Mouse (Mus musculus) liver, adult (tissue): ENCODE results near the gene Rdh8.

Experiments
- GATA4 ChIP-seq: IDR thresholded peaks from 2 replicates; pipeline ENCODE4 v1.6.1; 2014; ENCODE audit warnings: mild to moderate bottlenecking, low read length; ENCODE audit not compliant: insufficient replicate concordance

The Rdh8 gene

GRCm38 (mm10) chr9:20818236-20818635 is at the start of gene Rdh8:
Gene Rdh8 (plus strand): TSS chr9:20818503.
- no peak for TF ChIP-seq GATA4

GRCm38 (mm10) chr9:20781286-20781685 is 37.0 kb upstream of the Rdh8 start:
- no peak for TF ChIP-seq GATA4

DNA sequence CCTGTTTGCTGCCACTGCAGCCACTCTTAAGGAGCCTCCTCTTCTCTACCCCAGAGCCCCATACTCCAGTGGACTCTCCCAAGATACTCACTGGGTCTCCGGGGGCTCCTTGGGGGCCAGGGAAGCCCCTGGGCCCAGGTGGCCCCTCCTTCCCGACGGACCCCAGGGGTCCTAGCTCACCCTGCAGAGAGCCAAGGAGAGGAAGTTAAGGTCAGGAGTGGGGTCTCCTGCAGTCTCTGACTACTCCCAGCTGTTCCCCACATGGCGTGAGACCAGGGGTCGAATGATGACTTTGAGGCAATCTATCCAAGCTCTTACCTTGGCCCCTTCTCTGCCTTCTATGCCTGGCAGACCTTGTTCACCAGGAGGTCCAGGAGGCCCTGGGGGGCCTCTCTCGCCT is 33.2 kb upstream of the Rdh8 start:
- no peak for TF ChIP-seq GATA4

GRCm38 (mm10) chr9:20787992-20788391 is 30.3 kb upstream of the Rdh8 start:
- TF ChIP-seq GATA4, result no peak

DNA sequence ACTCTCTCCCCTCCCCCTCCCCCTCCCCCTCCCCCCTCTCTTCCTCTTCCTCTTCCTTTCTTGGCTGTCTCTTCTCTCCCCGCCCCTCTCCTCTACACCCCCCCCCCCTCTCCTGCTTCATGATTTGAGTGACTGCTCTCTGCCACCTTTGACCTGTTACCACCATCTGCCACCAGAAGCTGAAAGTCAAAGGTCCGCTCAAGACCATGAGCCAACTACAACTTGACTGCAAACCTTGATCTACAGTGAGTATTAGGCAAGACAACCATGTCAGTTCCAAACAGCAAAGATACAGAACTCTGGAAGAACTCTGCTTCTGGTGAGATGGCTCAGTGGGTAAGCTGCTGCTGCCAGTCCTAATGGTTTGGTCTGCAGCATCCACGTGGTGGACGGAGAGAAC is 28.7 kb upstream of the Rdh8 start:
- no peak for TF ChIP-seq GATA4

DNA sequence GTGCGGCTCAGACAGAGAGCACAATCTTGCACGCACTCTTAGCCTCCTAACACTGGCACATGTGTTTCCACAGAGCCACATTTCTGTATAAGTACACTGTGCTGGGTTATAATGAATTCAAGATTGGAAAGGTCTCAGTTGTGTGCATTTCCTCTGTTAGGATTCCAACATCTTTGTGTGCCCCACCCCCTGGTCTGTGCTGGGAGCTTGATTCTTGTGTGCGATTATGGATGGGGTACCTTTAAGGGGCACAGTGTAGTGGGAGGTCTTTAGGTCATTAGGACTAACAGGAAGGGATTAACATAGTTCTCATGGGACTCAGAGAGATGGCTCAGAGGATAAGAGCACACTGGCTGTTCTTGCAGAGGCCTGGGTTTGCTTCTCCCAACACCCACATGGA is 28.0 kb upstream of the Rdh8 start:
- no peak for TF ChIP-seq GATA4

DNA sequence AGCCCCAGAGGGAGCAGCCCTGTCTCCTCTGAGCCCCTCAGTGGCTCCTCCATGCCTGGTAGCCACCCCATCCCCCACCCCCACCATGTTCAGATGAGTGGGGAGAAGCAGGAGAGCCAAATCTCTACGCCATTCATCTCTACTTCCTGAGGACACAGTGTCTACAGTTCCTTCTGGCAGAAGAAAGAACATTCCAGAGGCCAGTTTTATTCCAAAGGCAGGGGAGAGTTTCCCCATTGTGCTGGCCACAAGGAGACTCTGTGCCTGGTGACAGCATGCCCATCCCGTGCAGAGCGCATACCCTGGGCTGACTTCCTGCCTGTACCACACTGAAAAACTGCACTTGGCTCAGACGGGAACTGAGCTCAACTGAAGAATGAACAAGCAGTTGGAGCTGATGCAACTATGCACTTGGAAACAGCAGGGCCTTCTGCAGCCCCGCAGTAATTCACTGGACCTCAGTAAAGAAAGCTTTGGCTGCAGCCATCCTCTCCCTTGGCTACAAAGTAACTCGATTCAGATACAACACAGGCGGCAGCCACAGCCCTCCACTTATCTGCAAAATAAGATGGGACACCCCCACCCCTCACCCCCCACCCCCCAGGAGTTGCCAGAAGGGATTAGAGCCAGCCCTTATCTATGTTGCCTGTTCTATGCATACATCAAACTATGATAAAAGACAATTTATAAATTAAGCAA is 24.0 kb upstream of the Rdh8 start:
- no peak for TF ChIP-seq GATA4

DNA sequence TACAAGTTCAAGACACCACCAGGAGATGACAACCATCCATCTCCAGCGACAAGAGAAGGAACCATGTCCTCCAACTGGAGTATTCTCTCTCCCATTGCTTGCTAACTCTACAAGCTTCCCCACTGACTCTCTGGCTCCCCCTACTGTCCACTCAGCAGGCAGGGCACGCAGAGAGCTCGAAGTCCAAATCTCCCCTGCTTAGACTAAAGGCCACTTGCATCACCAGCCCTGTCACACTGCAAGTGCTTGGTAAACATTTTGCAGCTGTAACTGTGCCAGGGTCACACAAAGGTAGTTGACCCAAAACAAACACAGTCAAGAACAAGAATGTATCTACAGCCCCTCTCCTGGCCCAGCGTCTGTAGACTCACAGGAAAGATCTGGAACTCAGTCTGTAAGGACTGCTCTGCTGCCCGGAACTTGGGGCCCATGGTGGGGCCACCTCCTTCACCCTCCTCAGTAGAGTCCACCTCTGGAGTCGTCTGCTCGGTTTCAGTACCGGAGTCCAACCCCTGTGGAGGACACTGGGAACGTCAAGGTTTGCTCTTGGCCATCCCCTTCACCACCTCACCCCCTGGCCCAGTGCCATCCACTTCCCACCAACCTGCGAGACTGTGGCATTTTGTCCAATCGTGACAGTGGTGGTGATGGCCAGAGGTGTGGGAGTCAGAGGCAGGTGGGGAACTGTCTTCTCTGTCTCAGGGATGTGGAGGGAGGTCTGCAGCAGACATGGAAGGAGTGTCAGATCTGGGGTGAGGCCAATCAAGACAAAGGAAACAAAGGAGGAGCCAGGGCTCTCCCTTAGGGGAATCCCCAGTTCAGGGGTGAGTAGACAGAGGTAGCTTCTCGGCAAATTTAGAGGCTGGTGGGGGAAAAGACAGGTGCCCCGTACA is 13.8 kb upstream of the Rdh8 start:
- no peak for TF ChIP-seq GATA4

DNA sequence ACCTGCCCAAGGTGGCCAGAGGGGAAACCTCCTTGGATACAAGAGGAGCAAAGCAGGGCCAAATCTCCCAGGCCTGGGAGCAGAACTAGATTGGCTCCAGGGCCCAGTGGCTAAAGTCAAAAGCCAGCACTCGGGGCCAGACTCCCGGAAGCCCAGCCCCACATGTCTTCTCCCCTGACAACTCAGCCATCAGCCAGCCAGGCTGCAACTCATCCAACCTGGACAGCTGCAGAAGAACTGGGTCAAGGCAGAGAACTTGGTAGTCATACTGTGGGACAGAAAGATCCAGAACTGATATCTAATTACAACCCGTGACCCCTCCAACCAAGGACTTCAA is 13.2 kb upstream of the Rdh8 start:
- TF ChIP-seq GATA4, result no peak

DNA sequence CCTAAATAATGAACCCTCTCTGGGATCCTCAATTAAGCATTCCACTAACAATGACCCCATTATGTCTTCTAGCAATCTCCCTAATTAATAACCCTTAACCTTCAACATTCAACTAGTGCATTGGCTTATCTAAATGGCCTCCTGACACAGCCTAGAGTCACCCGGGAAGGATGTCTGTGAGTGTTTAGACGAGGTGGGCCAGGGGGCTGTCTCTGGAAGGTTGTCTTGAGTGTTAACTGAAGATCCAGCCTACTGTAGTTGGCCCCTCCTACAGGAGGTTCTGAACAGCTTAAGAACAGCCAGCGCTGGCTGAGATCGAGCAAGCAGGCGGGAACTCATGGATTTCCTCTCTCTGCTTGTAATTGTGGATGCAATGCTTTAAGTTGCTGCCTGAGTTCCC is 12.6 kb upstream of the Rdh8 start:
- no peak for TF ChIP-seq GATA4

GRCm38 (mm10) chr9:20810271-20810670 is 8.0 kb upstream of the Rdh8 start:
- no peak for TF ChIP-seq GATA4

GRCm38 (mm10) chr9:20810773-20811172 is 7.5 kb upstream of the Rdh8 start:
- TF ChIP-seq GATA4, result no peak

- TF ChIP-seq GATA4, result no peak
Observed at GRCm38 (mm10) chr9:20812537-20813271, 5.6 kb upstream of the Rdh8 start.

DNA sequence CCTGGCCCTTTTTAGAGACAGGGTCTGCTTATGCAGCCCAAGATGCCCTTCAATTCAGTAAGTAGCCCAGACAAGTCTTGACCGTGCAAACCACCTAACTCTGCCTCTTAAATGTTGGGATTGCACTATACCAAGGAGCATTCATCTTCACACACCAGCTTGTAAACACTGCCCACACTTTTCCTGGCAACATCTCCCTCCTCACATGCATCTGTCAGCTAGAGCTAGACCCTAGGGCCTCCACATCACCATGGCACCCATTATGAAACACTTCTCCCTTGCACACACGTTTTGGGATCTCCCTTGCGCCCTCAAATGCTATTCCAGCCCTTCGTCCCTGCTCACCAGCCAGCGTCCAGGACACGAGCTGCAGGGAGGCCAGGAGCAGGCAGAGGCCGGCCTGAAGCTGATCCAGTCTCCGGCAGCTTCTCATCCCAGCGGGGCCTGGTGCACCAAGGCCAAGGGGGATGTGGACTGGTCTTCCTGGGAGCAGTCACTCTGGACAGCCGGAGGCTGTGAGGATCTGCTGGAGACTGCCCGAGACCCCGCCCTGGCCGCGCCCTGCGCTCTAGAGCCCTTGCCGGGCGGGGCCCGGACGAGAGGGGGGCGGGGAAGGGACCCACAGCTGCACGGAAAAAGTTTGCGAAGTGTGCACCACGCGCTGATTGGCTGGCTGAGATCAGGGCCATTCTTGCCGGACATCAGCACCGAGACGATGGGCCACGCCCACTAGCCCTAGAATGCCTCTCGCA is 3.6 kb upstream of the Rdh8 start, which contains the start of gene Col5a3:
Gene Col5a3, minus strand, starts transcription at position 547 of the 752 bp plus-strand sequence.
- no peak for TF ChIP-seq GATA4

DNA sequence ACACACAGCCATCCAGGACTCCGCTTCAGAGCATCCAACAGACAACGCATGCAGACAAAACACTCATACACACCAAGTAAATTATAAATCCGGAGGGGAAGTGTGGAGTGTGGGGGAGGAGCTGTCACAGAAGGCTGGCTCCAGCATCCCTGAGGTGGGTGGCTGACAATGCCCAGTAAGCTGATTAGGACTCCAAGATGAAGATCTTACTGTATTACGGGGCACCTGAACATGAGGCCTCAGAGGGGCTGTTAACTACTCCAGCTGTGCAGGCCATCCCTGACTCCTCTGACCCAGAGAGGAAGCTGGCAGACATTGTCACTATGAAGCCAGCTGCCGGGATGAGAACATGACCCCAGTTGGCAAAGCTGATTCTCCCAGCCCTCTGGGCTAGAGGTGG is 1.7 kb downstream of the Rdh8 start:
- no peak for TF ChIP-seq GATA4
